Mouse (Mus musculus) midbrain, postnatal 0 days (tissue): ENCODE measurements at regions not wholly inside any gene's neighbourhood (a gene's known extent, or its start where the extent isn't known, plus 50 kb on each side); places are given as distances from the start of the nearest gene placed in this dataset.

Experiments used
- ATAC-seq: fragments of 200-750 bp; cut with Nextera tagmentation; 2 replicates; pipeline ENCODE4 v1.8.0; 2017; ENCODE audit warnings: moderate number of reproducible peaks, mild to moderate bottlenecking, moderate TSS enrichment, moderate library complexity; ENCODE audit not compliant: low FRiP score
- DNase-seq: peaks from one replicate; pipeline ENCODE4 v3.0.0-alpha.2; 2015; ENCODE audit warnings: low spot score
- H3K27ac ChIP-seq: fragments of 300-500 bp; sonication (generic); 2 replicates; pipeline ENCODE4 v1.5.1; 2014; ENCODE audit warnings: low read depth, mild to moderate bottlenecking, low read length, mixed read lengths
- H3K27me3 ChIP-seq: fragments of 300-500 bp; sonication (generic); 2 replicates; pipeline ENCODE4 v1.6.1; 2014; ENCODE audit warnings: low read length, control low read depth, mixed read lengths; ENCODE audit not compliant: insufficient read depth
- H3K36me3 ChIP-seq: fragments of 300-500 bp; sonication (generic); 2 replicates; pipeline ENCODE4 v1.6.1; 2014; ENCODE audit warnings: low read length, control low read depth, mixed read lengths; ENCODE audit not compliant: insufficient read depth
- H3K4me1 ChIP-seq: fragments of 300-500 bp; sonication (generic); 2 replicates; pipeline ENCODE4 v1.6.1; 2014; ENCODE audit warnings: mild to moderate bottlenecking, control low read depth, antibody characterized with exemption, low read length, mixed read lengths; ENCODE audit not compliant: insufficient read depth
- H3K4me2 ChIP-seq: fragments of 300-500 bp; sonication (generic); 2 replicates; pipeline ENCODE4 v1.6.1; 2014; ENCODE audit warnings: low read depth, mild to moderate bottlenecking, low read length, mixed read lengths; ENCODE audit not compliant: poor library complexity, severe bottlenecking
- H3K4me3 ChIP-seq: fragments of 300-500 bp; sonication (generic); 2 replicates; pipeline ENCODE4 v1.5.1; 2014; ENCODE audit warnings: low read depth, mild to moderate bottlenecking, low read length, moderate library complexity
- H3K9ac ChIP-seq: fragments of 300-500 bp; sonication (generic); replicated peaks from 2 replicates; pipeline ENCODE4 v1.6.1; 2014; ENCODE audit warnings: mild to moderate bottlenecking, low read length, moderate library complexity, mixed read lengths; ENCODE audit not compliant: poor library complexity, severe bottlenecking
- H3K9me3 ChIP-seq: fragments of 300-500 bp; sonication (generic); 2 replicates; pipeline ENCODE4 v1.6.1; 2016; ENCODE audit warnings: low read length, control low read depth
- CTCF ChIP-seq: IDR thresholded peaks from 2 replicates; pipeline ENCODE4 v1.5.1; 2016; ENCODE audit warnings: antibody characterized with exemption, mild to moderate bottlenecking
- WGBS: fragments of 180-500 bp; shearing (Covaris S2); extraction: QIAGEN DNeasy Blood & Tissue Kit; methylation state at CpG from one replicate; pipeline ENCODE4 v1.1.7; 2014; 5-methylcytosine and 5-hydroxymethylcytosine counted together

- Histone ChIP-seq H3K9ac (no peak overlapping the region), H3K27ac (no peak overlapping the region), H3K27me3 (no peaks in the 10 kb centered on the region; the same call in 1 of the 2 replicates), H3K36me3 (no peaks in the 10 kb centered on the region), H3K4me2 (no peak overlapping the region), H3K4me3 (no peak overlapping the region), H3K4me1 (no peaks in the 10 kb centered on the region), H3K9me3 (no peaks in the 10 kb centered on the region)
- ATAC-seq (no peak), DNase-seq (no peak)
- TF ChIP-seq CTCF, result no peak
- 73% methylated on average over 3 of the region's 3 CpGs for WGBS
These were observed 266.6 kb downstream of the Plpp3 start for GRCm38 (mm10) chr4:105423727-105424201.

- Histone ChIP-seq H3K9ac (no peak overlapping the region), H3K4me3 (no peak overlapping the region), H3K27me3 (no peaks in the 10 kb centered on the region; the same call in 1 of the 2 replicates), H3K4me2 (no peak overlapping the region), H3K9me3 (no peaks in the 10 kb centered on the region), H3K4me1 (no peaks in the 10 kb centered on the region), H3K36me3 (no peaks in the 10 kb centered on the region), H3K27ac (no peak overlapping the region)
- no peak for DNase-seq
- ATAC-seq, result no peak
- TF ChIP-seq CTCF, result no peak
- WGBS, result 73% methylated on average over 6 of the region's 6 CpGs
These were observed 267.9 kb downstream of the Plpp3 start for GRCm38 (mm10) chr4:105425086-105425485.

- ATAC-seq, result no peak
- H3K9ac ChIP-seq, result no peak overlapping the region
- WGBS, result 83% methylated on average over 6 of the region's 6 CpGs
These were observed 270.4 kb downstream of the Plpp3 start for GRCm38 (mm10) chr4:105427581-105427980.

GRCm38 (mm10) chr4:105429381-105430100 lies 272.4 kb downstream of the Plpp3 start:
- Histone ChIP-seq H3K9me3 (no peaks in the 10 kb centered on the region), H3K4me1 (no peaks in the 10 kb centered on the region), H3K36me3 (no peaks in the 10 kb centered on the region), H3K4me2 (no peak overlapping the region), H3K27me3 (no peaks in the 10 kb centered on the region), H3K27ac (no peak overlapping the region), H3K9ac (no peak overlapping the region), H3K4me3 (no peak overlapping the region)
- no peak for ATAC-seq
- WGBS, result 92% methylated on average over 6 of the region's 6 CpGs
- TF ChIP-seq CTCF, result no peak
- DNase-seq, result no peak

More at GRCm38 (mm10) chr4:105427581-105427980, 270.4 kb downstream of the Plpp3 start:
- no peak for DNase-seq
- H3K4me2 ChIP-seq, result no peak overlapping the region
- H3K36me3 ChIP-seq, result no peaks in the 10 kb centered on the region
- H3K9me3 ChIP-seq, result no peaks in the 10 kb centered on the region
- TF ChIP-seq CTCF, result no peak
- H3K27me3 ChIP-seq, result no peaks in the 10 kb centered on the region
- no peaks in the 10 kb centered on the region for H3K4me1 ChIP-seq
- H3K27ac ChIP-seq, result no peak overlapping the region
- H3K4me3 ChIP-seq, result no peak overlapping the region

DNA sequence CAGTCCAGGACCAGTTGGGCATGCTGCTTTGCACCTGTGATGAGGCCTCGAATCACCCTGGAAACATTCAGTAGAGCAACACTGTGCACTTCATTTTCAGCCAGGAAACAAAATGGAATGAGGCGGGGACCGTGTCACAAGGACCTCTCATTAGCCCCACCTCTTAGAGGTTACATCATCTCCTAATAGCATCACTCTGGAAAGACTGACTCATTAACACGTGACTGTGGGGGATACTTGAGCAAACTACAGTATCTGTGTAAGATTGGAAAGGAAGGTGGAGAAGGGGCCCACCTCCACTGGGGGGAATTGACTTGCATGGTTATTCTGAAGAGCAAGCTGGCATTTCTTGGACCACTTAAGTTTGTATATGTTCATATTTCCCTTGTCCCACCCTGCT lies 275.3 kb downstream of the Plpp3 start:
- Histone ChIP-seq H3K27ac (no peak overlapping the region), H3K4me2 (no peak overlapping the region), H3K9ac (no peak overlapping the region), H3K4me1 (no peaks in the 10 kb centered on the region), H3K36me3 (no peaks in the 10 kb centered on the region), H3K9me3 (no peaks in the 10 kb centered on the region), H3K27me3 (no peaks in the 10 kb centered on the region), H3K4me3 (no peak overlapping the region)
- WGBS, result 85% methylated on average over 4 of the region's 4 CpGs
- ATAC-seq (no peak), DNase-seq (no peak)
- TF ChIP-seq CTCF, result no peak

DNA sequence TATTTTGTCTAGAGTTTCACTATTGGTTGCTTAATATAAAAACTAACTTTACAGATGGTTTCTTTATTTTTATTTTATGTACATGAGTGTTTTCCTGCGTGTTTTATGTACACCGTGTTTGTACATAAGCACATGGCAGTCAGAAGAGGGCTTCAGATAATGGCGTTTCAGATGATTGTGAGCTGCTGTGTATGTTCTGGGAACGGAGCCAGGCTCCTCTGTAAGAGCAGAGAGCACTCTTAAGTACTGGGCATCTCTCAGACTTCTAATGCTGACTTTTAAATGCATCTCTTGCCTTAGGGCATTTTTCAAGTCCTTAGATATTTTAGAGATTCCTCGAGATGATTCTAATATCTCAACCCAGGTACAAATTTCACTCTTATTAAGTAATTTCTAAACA lies 280.0 kb downstream of the Plpp3 start:
- 69% methylated on average over 5 of the region's 5 CpGs for WGBS
- ATAC-seq (no peak), DNase-seq (peak; percentile 40)
- Histone ChIP-seq H3K9ac (no peak overlapping the region), H3K36me3 (no peaks in the 10 kb centered on the region), H3K27ac (no peak overlapping the region), H3K4me3 (no peak overlapping the region), H3K4me2 (no peak overlapping the region), H3K27me3 (no peaks in the 10 kb centered on the region), H3K9me3 (no peaks in the 10 kb centered on the region), H3K4me1 (no peaks in the 10 kb centered on the region)
- TF ChIP-seq CTCF, result no peak
